Mouse (Mus musculus) intestine, postnatal 0 days (tissue): ENCODE measurements around the gene A4gnt. TPM values are rescaled to one million over a fixed set of nuclear protein-coding genes. Genes with fewer than 3 reads are reported as not detected.

Source experiments
- ATAC-seq: fragments of 200-750 bp; cut with Nextera tagmentation; 2 replicates; pipeline ENCODE4 v1.8.0; 2017; ENCODE audit warnings: mild to moderate bottlenecking, moderate TSS enrichment, moderate library complexity
- H3K27ac ChIP-seq: fragments of 300-500 bp; sonication (generic); 2 replicates; pipeline ENCODE4 v1.5.1; 2014; ENCODE audit warnings: mild to moderate bottlenecking, low read depth, low read length, moderate library complexity
- H3K27me3 ChIP-seq: fragments of 300-500 bp; sonication (generic); replicated peaks from 2 replicates; pipeline ENCODE4 v1.6.1; 2014; ENCODE audit warnings: low read length, mixed read lengths; ENCODE audit not compliant: control insufficient read depth, insufficient read depth
- H3K36me3 ChIP-seq: fragments of 300-500 bp; sonication (generic); 2 replicates; pipeline ENCODE4 v1.6.1; 2014; ENCODE audit warnings: mild to moderate bottlenecking, moderate library complexity; ENCODE audit not compliant: control insufficient read depth, insufficient read depth
- H3K4me1 ChIP-seq: fragments of 300-500 bp; sonication (generic); replicated peaks from 2 replicates; pipeline ENCODE4 v1.6.1; 2014; ENCODE audit warnings: antibody characterized with exemption, low read length, mixed read lengths; ENCODE audit not compliant: control insufficient read depth, insufficient read depth
- H3K4me2 ChIP-seq: fragments of 300-500 bp; sonication (generic); replicated peaks from 2 replicates; pipeline ENCODE4 v1.6.1; 2014; ENCODE audit warnings: low read depth, mild to moderate bottlenecking, moderate library complexity
- H3K4me3 ChIP-seq: fragments of 300-500 bp; sonication (generic); 2 replicates; pipeline ENCODE4 v1.5.1; 2014; ENCODE audit warnings: low read depth, low read length
- H3K9ac ChIP-seq: fragments of 300-500 bp; sonication (generic); 2 replicates; pipeline ENCODE4 v1.6.1; 2014; ENCODE audit warnings: mild to moderate bottlenecking, low read depth, low read length
- H3K9me3 ChIP-seq: fragments of 300-500 bp; sonication (generic); 2 replicates; pipeline ENCODE4 v1.6.1; 2016; ENCODE audit warnings: mixed run types; ENCODE audit not compliant: control insufficient read depth
- CTCF ChIP-seq: sonication (generic); IDR thresholded peaks from 2 replicates; pipeline ENCODE4 v1.5.1; 2016; ENCODE audit warnings: low read depth, mild to moderate bottlenecking, control low read depth, antibody characterized with exemption, moderate library complexity
- WGBS: fragments of 180-500 bp; shearing (Covaris S2); extraction: QIAGEN DNeasy Blood & Tissue Kit; methylation state at CpG from one replicate; pipeline ENCODE4 v1.1.7; 2014; 5-methylcytosine and 5-hydroxymethylcytosine counted together
- polyA plus RNA-seq: library from polyadenylated mRNA; unstranded; fragments of >200 nt; fragmentation: Nextera tagmentation; extraction: Ambion mirVana; gene quantifications from 2 replicates; pipeline ENCODE4 v1.2.1, GENCODE M21; 2015

A4gnt gene
- polyA plus RNA-seq, 1 experiment from 2014 or later = 0.81 TPM

DNA sequence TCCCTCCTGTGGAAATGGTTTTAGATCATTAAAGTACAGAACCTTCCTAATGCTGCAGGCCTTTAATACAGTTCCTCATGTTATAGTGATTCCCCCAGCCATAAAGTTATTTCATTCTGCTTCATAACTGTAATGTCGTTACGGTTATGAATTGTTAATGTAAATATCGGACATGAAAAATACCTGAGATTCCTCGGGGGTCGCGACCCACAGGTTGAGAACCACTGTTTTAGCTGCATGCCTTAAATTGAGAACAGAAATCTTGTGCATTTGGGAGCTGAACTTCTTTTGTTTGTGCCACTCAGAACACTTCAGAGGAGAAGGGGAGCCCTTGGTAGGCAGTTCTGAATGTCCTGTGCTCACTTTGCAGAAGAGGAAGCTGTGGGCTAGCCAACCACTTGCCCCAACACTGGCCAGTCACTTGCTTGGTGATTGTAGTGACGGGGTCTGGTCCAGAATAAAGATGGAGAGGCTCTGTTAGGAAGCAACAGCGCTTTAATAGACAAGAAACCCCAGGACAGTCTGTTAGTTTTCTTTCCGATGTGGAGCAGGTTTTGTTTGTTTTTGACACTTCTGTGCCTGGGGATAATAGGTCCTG, 18.3 kb downstream of the A4gnt start:
- H3K4me3 ChIP-seq = peak overlapping the region; percentile 53
- no peaks in the 10 kb centered on the region for H3K36me3 ChIP-seq
- H3K4me1 ChIP-seq = no peaks in the 10 kb centered on the region
- WGBS = 58% methylated on average over 9 of the region's 9 CpGs
- no peak overlapping the region for H3K9ac ChIP-seq
- H3K4me2 ChIP-seq = peak overlapping the region; percentile 72
- no peak for ATAC-seq
- 0 out of 2 replicates have a peak, but pooled peaks cover 4% of the 10 kb centered on the region for H3K27me3 ChIP-seq
- H3K9me3 ChIP-seq = no peaks in the 10 kb centered on the region
- TF ChIP-seq CTCF = no peak
- no peak overlapping the region for H3K27ac ChIP-seq

DNA sequence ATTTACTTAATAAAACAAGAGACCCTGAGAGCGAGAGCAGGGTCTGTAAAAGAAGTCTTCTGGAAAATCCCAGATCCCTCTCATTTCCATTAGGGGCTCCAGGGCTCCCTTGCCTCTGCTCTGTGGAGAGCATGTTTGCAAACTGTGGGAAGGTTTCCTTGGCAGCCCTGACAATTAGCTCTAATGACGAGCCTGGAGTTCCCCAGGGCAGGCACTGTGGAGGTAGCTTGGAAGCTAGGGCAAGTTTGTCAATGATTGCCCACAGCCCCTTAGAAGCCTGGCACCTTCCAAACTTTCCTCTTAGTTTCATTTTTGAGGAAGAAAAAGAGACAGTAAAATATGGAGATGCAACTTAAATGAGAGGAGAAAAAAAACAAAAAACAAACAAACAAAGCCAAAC, 19.5 kb downstream of the A4gnt start:
- H3K4me3 ChIP-seq = no peak overlapping the region
- H3K36me3 ChIP-seq = no peaks in the 10 kb centered on the region
- H3K9ac ChIP-seq = no peak overlapping the region
- 0 out of 2 replicates have a peak, but pooled peaks cover 4% of the 10 kb centered on the region for H3K27me3 ChIP-seq
- no peak overlapping the region for H3K4me2 ChIP-seq
- WGBS = 56% methylated on average over 2 of the region's 2 CpGs
- ATAC-seq = no peak
- no peak for TF ChIP-seq CTCF
- H3K27ac ChIP-seq = no peak overlapping the region
- no peaks in the 10 kb centered on the region for H3K9me3 ChIP-seq
- H3K4me1 ChIP-seq = no peaks in the 10 kb centered on the region

DNA sequence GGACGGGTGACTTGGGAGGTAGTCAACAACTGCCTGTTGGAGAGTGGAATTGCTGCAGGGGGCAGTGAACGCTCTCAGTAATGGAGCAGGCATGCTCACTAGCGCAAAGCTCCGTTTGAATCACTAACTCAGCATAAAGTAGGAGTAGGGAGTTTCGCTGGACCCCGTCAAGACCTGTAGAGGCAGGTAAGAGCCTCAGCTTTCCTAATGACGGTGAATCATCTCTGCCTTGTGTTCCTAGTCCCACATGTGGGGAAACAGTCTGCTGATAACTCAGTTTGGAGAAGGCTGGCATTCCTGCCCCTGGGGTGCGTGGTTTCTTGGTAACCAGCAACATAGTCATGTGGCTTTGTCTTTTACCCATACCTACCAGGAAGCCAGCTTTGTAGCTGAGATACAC, 20.0 kb downstream of the A4gnt start:
- Histone ChIP-seq H3K27me3 (0 out of 2 replicates have a peak, but pooled peaks cover 4% of the 10 kb centered on the region), H3K9me3 (no peaks in the 10 kb centered on the region), H3K4me3 (no peak overlapping the region), H3K4me1 (no peaks in the 10 kb centered on the region), H3K9ac (no peak overlapping the region), H3K27ac (no peak overlapping the region), H3K36me3 (no peaks in the 10 kb centered on the region), H3K4me2 (no peak overlapping the region)
- no peak for ATAC-seq
- 44% methylated on average over 8 of the region's 8 CpGs for WGBS
- peak; percentile 26; the same call in 1 of the 2 replicates for TF ChIP-seq CTCF

DNA sequence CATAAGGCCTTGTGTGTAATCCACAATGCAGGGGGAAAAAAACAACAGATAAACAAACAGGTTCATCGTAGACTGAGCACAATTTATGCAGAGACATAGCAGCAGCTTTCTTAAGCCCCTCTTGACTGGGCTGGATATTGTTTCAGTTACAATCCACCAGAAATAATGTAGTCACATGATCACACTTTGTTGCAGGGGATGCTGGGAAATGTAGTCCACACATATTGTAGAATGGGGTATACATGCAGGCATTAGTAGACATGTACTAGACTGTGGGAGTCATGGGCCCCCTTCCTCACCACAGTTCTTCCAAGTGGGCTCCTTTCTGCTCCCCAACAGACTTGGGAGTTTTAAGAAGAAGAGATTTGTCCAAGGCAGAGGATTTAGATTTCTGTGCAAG, 24.5 kb downstream of the A4gnt start:
- WGBS = 86% methylated on average over 1 of the region's 1 CpGs
- Histone ChIP-seq H3K36me3 (no peaks in the 10 kb centered on the region), H3K4me1 (no peaks in the 10 kb centered on the region), H3K9me3 (no peaks in the 10 kb centered on the region), H3K27ac (no peak overlapping the region), H3K9ac (no peak overlapping the region), H3K4me2 (no peak overlapping the region), H3K4me3 (no peak overlapping the region), H3K27me3 (no peaks in the 10 kb centered on the region)
- no peak for ATAC-seq
- no peak for TF ChIP-seq CTCF

DNA sequence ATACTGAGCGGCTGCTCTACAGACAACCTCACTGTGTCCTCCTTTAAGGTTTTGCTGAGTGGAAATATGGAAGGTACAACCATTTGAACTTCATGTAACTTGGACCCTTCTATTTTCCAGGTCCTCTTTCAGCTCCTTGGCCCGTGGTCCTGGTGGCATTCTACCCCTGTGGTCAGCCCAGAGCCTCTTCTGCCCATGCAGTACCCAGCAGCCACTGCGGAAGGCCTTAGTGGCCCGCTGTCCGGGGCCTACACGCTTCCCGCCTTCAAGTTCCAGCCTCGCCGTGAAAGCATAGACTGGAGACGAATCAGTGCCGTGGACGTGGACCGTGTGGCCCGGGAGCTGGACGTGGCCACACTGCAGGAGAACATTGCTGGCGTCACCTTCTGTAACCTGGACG, 24.9 kb downstream of the A4gnt start:
- no peak overlapping the region for H3K4me2 ChIP-seq
- WGBS = 95% methylated on average over 17 of the region's 17 CpGs
- H3K9me3 ChIP-seq = no peaks in the 10 kb centered on the region
- no peak for TF ChIP-seq CTCF
- ATAC-seq = no peak
- no peak overlapping the region for H3K4me3 ChIP-seq
- H3K27ac ChIP-seq = no peak overlapping the region
- no peaks in the 10 kb centered on the region for H3K27me3 ChIP-seq
- H3K36me3 ChIP-seq = no peaks in the 10 kb centered on the region
- no peaks in the 10 kb centered on the region for H3K4me1 ChIP-seq
- H3K9ac ChIP-seq = no peak overlapping the region

DNA sequence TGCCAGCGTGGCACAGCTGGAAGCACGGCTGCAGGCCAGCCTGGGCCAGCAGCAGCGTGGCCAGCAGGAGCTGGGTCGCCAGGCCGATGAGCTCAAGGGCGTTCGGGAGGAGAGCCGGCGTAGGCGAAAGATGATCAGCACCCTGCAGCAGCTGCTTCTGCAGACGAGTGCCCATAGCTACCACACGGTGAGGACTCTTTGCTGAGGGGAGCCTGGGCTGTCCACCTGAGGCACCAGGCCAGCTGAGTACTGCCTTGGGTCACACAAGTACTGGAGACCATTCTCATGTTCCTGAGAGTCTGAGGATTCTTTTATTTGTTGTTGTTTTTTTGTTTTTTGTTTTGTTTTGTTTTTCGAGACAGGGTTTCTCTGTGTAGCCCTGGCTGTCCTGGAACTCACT, 25.4 kb downstream of the A4gnt start:
- Histone ChIP-seq H3K4me2 (no peak overlapping the region), H3K27me3 (no peaks in the 10 kb centered on the region), H3K9ac (no peak overlapping the region), H3K4me3 (no peak overlapping the region), H3K36me3 (no peaks in the 10 kb centered on the region), H3K4me1 (no peaks in the 10 kb centered on the region), H3K27ac (no peak overlapping the region), H3K9me3 (no peaks in the 10 kb centered on the region)
- 95% methylated on average over 13 of the region's 13 CpGs for WGBS
- no peak for ATAC-seq
- no peak for TF ChIP-seq CTCF

DNA sequence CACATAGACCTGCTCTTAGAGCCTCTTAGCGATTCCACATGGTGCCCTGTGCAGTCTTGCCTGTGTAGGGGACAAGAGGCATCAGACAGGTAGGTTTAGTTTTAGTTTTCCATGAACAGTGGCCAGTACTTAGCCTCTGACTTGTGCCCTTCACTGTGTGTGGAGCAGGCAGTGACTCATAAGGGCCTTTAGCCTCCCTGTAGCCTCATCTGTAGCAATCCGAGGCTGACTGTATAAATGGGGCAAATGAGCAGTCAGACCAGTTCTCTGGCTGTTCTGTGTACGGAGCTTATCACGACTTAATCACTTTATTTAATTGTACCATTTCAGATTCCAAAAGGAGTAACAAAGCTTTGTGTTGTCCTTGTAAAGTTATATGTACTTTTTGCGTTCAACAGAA, 27.7 kb downstream of the A4gnt start:
- H3K27ac ChIP-seq = no peak overlapping the region
- WGBS = 53% methylated on average over 5 of the region's 5 CpGs
- H3K4me2 ChIP-seq = no peak overlapping the region
- H3K4me1 ChIP-seq = no peaks in the 10 kb centered on the region
- no peaks in the 10 kb centered on the region for H3K36me3 ChIP-seq
- H3K9ac ChIP-seq = no peak overlapping the region
- H3K9me3 ChIP-seq = no peaks in the 10 kb centered on the region
- H3K4me3 ChIP-seq = no peak overlapping the region
- no peak for TF ChIP-seq CTCF
- no peaks in the 10 kb centered on the region for H3K27me3 ChIP-seq
- no peak for ATAC-seq
